Mouse (Mus musculus): Measurements from ENCODE around the gene Impdh2. TPM values are rescaled to one million over a fixed set of nuclear protein-coding genes. Genes with fewer than 3 reads are reported as not detected.

Gene Impdh2
- 107 TPM for polyA plus RNA-seq (2017; shearing (Covaris generic))

DNA sequence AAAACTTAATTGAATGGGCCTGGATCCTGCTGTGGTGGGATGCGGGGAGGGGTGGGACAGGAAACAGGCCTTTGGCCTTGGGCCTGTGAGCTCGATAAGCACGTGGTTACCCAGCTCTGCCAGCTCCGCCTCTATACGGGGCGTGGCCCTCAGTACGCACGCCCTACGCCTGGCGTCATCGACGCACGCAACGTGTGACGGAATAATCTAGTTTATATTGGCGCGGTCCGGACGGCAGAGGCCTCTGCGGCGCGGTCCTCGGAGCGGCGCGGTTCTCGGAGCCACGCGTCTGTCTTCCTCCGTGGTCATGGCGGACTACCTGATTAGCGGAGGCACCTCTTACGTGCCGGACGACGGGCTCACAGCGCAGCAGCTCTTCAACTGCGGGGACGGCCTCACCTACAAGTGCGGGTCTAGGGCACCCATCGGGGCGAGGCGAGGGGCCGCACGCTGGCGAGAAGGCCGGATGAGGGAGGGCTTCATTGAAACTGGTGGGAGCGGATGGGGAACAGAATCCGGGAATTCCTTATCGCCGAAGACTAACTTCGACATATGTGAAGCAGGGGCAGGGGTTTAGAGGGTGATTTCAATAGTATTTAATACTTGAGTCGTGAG is at the start of gene Impdh2:
Impdh2 (plus strand) TSS at position 60 of the 615 bp plus-strand sequence.

GRCm38 (mm10) chr9:108516380-108517251 is 43.5 kb upstream of the Impdh2 start, which contains the start of gene Qrich1:
TSS of gene Qrich1 (plus strand) at chr9:108516806.

DNA sequence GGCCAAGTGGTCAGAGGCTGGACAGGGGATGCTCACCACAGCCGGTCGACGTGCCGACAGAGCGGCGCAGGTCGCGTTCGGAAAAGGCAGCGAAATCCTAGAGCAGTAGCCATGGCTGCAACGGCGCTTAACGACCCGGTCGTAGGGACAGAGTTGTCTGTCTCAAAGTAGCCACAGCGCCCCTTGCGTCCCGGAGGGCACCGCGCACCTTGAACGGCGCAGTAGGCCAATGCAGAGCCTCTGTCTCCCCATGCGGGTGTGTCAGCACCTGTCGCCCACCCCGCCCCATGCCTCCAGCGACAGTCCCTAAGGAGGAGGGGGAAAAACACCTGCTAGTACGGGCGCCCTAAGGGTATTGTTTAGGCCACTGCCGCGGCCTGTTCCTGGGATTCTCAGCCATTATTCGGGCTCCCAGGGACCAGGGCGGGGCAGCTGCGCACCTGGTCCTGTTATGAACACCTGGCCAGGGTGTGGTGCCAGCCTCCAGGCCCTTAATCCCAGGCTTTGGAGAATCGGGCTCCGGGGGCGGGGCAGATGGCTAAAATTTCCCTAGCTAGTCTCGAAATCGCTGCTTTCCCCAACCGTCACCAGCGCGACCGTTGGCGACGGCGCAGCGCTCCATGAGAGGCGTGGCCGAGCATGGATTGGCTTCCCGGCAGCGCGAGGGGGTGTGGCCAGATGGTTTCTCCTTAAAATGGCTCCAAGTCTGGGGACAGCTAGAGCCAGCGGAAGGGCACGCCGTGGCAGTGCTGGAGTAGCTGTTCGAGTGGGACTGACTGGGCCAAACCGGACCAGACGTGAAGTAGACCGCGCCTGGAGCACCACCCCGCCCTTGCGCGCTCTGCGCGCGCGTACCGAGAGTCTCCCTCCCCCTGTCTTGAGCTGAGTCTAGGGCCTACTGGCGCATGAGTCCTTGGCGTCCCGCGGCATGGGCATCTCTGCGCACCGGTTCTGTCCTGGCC is 7.0 kb downstream of the Impdh2 start, which contains the start of gene Ndufaf3:
Ndufaf3 (minus strand) TSS at position 620 of the 962 bp plus-strand sequence.

DNA sequence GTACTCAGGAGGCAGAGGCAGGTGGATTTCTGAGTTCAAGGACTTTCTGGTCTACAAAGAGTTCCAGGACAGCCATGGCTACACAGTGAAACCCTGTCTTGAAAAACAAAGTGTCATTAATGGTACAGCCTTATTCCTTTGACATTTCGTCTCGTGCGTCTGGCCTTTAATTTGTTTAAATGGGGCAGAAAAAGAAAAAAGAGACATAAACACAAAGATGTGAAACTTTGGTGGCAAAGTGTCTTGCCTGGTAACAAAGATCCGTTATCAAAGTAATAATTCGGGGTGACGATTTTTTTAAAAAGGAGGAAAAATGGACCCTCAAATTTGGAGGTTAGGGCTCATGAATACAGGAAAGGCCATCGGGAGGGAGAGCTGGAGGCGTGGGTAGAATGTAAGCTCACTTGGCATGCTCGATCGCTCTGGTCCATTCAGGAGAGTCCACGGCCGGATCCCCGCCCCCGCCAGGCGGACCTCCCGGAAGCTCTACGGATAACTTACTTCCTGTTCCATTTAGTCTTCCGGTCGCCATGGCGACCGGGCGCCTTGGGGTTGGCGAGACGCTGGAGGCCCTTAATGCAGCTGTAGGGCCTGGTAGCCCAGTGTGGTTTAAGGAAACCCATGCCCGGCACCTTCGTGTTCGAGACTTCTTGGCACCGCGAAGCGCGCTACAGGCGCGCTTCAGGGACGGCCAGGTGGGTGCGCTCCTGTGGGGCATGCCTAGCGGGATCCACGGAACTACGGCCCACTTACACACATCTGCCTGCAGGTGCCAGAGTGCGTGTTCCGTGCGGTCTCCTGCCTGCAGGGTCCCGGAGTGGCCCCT is 9.5 kb downstream of the Impdh2 start, which contains the start of gene Dalrd3:
Dalrd3 (plus strand) TSS at position 506 of the 826 bp plus-strand sequence.

GRCm38 (mm10) chr9:108578545-108579343 is 18.7 kb downstream of the Impdh2 start, which contains the start of gene Wdr6:
TSS of gene Wdr6 (minus strand) at chr9:108578739.

GRCm38 (mm10) chr9:108596998-108597764 is 37.1 kb downstream of the Impdh2 start, which contains the start of gene P4htm:
TSS of gene P4htm (minus strand) at chr9:108597667.

Other genes starting within 250 kb of the Impdh2 start
- 707 TPM for gene Gpx1, start 221.4 kb upstream of the Impdh2 start, polyA plus RNA-seq (2017; shearing (Covaris generic))
- 171 TPM for gene Usp4, start 212.4 kb upstream of the Impdh2 start, polyA plus RNA-seq (2017; shearing (Covaris generic))
- 2.0 TPM for gene 1700102P08Rik, start 167.5 kb upstream of the Impdh2 start, polyA plus RNA-seq (2017; shearing (Covaris generic))
- not detected for gene Ccdc36, start 131.8 kb upstream of the Impdh2 start, polyA plus RNA-seq (2017; shearing (Covaris generic))
- not detected for gene BC048562, start 123.8 kb upstream of the Impdh2 start, polyA plus RNA-seq (2017; shearing (Covaris generic))
- 56.3 TPM for gene Ccdc71, start 99.8 kb upstream of the Impdh2 start, polyA plus RNA-seq (2017; shearing (Covaris generic))
- gene Klhdc8b, start 98.7 kb upstream of the Impdh2 start, polyA plus RNA-seq (2017; shearing (Covaris generic)), result 5.8 TPM
- gene Lamb2, start 80.5 kb upstream of the Impdh2 start, polyA plus RNA-seq (2017; shearing (Covaris generic)), result 0.44 TPM
- 185 TPM for gene Usp19, start 69.7 kb upstream of the Impdh2 start, polyA plus RNA-seq (2017; shearing (Covaris generic))
- 106 TPM for gene Qars, start 52.6 kb upstream of the Impdh2 start, polyA plus RNA-seq (2017; shearing (Covaris generic))
- gene Qrich1, start 43.5 kb upstream of the Impdh2 start, polyA plus RNA-seq (2017; shearing (Covaris generic)), result 160 TPM
- gene Ndufaf3, start 7.1 kb downstream of the Impdh2 start, polyA plus RNA-seq (2017; shearing (Covaris generic)), result 73.7 TPM
- gene Dalrd3, start 9.6 kb downstream of the Impdh2 start, polyA plus RNA-seq (2017; shearing (Covaris generic)), result 150 TPM
- gene Wdr6, start 18.5 kb downstream of the Impdh2 start, polyA plus RNA-seq (2017; shearing (Covaris generic)), result 105 TPM
- 21.6 TPM for gene P4htm, start 37.4 kb downstream of the Impdh2 start, polyA plus RNA-seq (2017; shearing (Covaris generic))
- gene Arih2, start 89.1 kb downstream of the Impdh2 start, polyA plus RNA-seq (2017; shearing (Covaris generic)), result 96.5 TPM
- gene Slc25a20, start 101.8 kb downstream of the Impdh2 start, polyA plus RNA-seq (2017; shearing (Covaris generic)), result 55.1 TPM
- 3.0 TPM for gene Prkar2a, start 129.0 kb downstream of the Impdh2 start, polyA plus RNA-seq (2017; shearing (Covaris generic))
- gene Ip6k2, start 223.5 kb downstream of the Impdh2 start, polyA plus RNA-seq (2017; shearing (Covaris generic)), result 15.2 TPM
- gene Nckipsd, start 248.1 kb downstream of the Impdh2 start, polyA plus RNA-seq (2017; shearing (Covaris generic)), result 7.7 TPM

All from inflammation-experienced regulatory T-cells, adult 16 weeks (primary cell).